In genomic region chr2:155729158-155729645, GRCm38 (mm10) we compare ENCODE assay signal across 8 mouse cellular contexts. TPM values are rescaled to one million over a fixed set of nuclear protein-coding genes. Genes with fewer than 3 reads are reported as not detected.
DNase-seq lines count a peak whose midpoint lies in the region; ATAC-seq and TF ChIP-seq lines count a peak whose summit lies in the region.

Gene Edem2 (minus strand): TSS chr2:155729475.

- intact Hi-C loops in heart, postnatal 25 days (cut with DNase I) = loop anchor here (2.0 kb wide), 1 partner anchor 36 kb away; the partner anchor contains the start of gene Trpc4ap

- TF ChIP-seq CTCF in lung, adult 2 months (IDR thresholded peaks at IDR 0.05; ENCODE audit: insufficient read depth, low read length) = no peak

- peak; percentile 98 for ATAC-seq in forebrain, embryonic 15.5 days (replicated peaks)
- peak; percentile 99 for ATAC-seq in neutrophil, adult 5-6 weeks (ENCODE audit: extremely low read depth, insufficient number of reproducible peaks, low FRiP score, poor library complexity, severe bottlenecking)

- H3K9me3 ChIP-seq in ES-E14 (ENCODE audit: control insufficient read depth, insufficient read depth, low read depth, low read length) = no peaks in the 10 kb centered on the region
- H3K9me3 ChIP-seq in forebrain, embryonic 15.5 days = no peaks in the 10 kb centered on the region

- peak within 1 kb of the TSS; percentile 70 for H3K9ac ChIP-seq in ES-E14 (ENCODE audit: insufficient read depth, low read depth, low read length, poor library complexity, severe bottlenecking)
- peak within 1 kb of the TSS; percentile 79 for H3K9ac ChIP-seq in forebrain, embryonic 15.5 days (replicated peaks)

- peak within 1 kb of the TSS; percentile 70 to 92 for H3K4me3 ChIP-seq in ES-E14 (ENCODE audit: insufficient read depth in 1 of 2, low read depth in 1 of 2, low read length in 2 of 2, poor library complexity in 1 of 2, severe bottlenecking in 1 of 2)
- H3K4me3 ChIP-seq in forebrain, embryonic 15.5 days = peak within 1 kb of the TSS; percentile 70
- peak within 1 kb of the TSS; percentile 97 for H3K4me3 ChIP-seq in lung, adult 2 months (replicated peaks; ENCODE audit: extremely low read depth, low read depth, low read length)

- in situ Hi-C loops in ES-E14 (cut with MboI; ENCODE audit: low sequenced_read_pairs in 2 of 2, unreplicated experiment in 2 of 2) = no loop called here

- under 1% methylated on average over 33 of the region's 33 CpGs for WGBS in forebrain, embryonic 15.5 days
- under 1% methylated on average over 33 of the region's 33 CpGs for whole genome bisulfite sequencing in lung, adult 2 months

- no peaks in the 10 kb centered on the region for H3K27me3 ChIP-seq in forebrain, embryonic 15.5 days

- H3K27ac ChIP-seq in ES-E14 (ENCODE audit: insufficient read depth, low read depth, low read length, poor library complexity, severe bottlenecking) = no peak within 1 kb of the TSS
- peak within 1 kb of the TSS; percentile 71 for H3K27ac ChIP-seq in forebrain, embryonic 15.5 days (replicated peaks)

- H3K36me3 ChIP-seq in ES-E14 (ENCODE audit: control insufficient read depth, insufficient read depth, low read length, poor library complexity, severe bottlenecking) = no peaks in the 10 kb centered on the region
- H3K36me3 ChIP-seq in forebrain, embryonic 15.5 days = peaks cover 3% of the 10 kb centered on the region; the same call in 1 of the 2 replicates

- TF ChIP-seq POLR2A in lung, adult 2 months (IDR thresholded peaks at IDR 0.05; ENCODE audit: borderline replicate concordance, extremely low read depth, low read depth, low read length) = peak; percentile 97

- peak within 1 kb of the TSS; percentile 87 for H3K4me2 ChIP-seq in forebrain, embryonic 15.5 days (replicated peaks)

- peak; percentile 84 for DNase-seq in ES-E14 (ENCODE audit: low read depth, low spot score)
- peak; percentile 90 for DNase-seq in cerebellum, adult 11-12 months
- peak; percentile 84 for DNase-seq in heart, postnatal 25 days (ENCODE audit: low spot score)
- DNase-seq in layer of hippocampus, adult 18-20 months (ENCODE audit: low spot score in 2 of 2) = peak; percentile 93 to 95
- peak; percentile 91 for DNase-seq in lung, adult 2 months
- DNase-seq in thymus, adult 18-20 months = peak; percentile 90 to 92

- peaks cover 2 to 4% of the 10 kb centered on the region in 2 experiments; a peak in 1 of 4 replicates for H3K4me1 ChIP-seq in ES-E14 (ENCODE audit: control insufficient read depth in 2 of 2, insufficient read depth in 2 of 2, low read length in 2 of 2, poor library complexity in 1 of 2)
- H3K4me1 ChIP-seq in forebrain, embryonic 15.5 days = peaks cover 20% of the 10 kb centered on the region
- H3K4me1 ChIP-seq in lung, adult 2 months (ENCODE audit: control insufficient read depth, insufficient read depth, low read length) = peaks cover 5% of the 10 kb centered on the region

TF ChIP-seq in ES-E14, 5 proteins besides CTCF, POLR2A, EP300 and RAD21:
- peak; percentile 95 for TF ChIP-seq HCFC1 (IDR thresholded peaks at IDR 0.05; ENCODE audit: borderline replicate concordance, insufficient read depth, low read length)
- TF ChIP-seq ZC3H11A (IDR thresholded peaks at IDR 0.05; ENCODE audit: borderline replicate concordance, low read depth, low read length) = no peak
- no peak for TF ChIP-seq ZNF384 (IDR thresholded peaks at IDR 0.05; ENCODE audit: low read depth, low read length)

RNA-seq across cellular contexts. Expression of gene Edem2, which starts in this region (rescaled TPM):
- 38.4 and 59.5 TPM in 2 replicates for total RNA-seq in ES-E14 (2012; rRNA removed)
- 42.4 and 46.5 TPM in 2 replicates for polyA plus RNA-seq in forebrain, embryonic 15.5 days (2015; fragmentation: Nextera tagmentation; extraction: Ambion mirVana)
- total RNA-seq in heart, postnatal 25 days (2021) = 1 to 10 TPM; 7.0 to 7.1 TPM
- total RNA-seq in layer of hippocampus, adult 18-20 months (2021) = 10 to 100 TPM; 23.3 to 24.4 TPM
- 50.3 and 61.0 TPM in 2 replicates for polyA plus RNA-seq in lung, adult 2 months (2012; rRNA removed)
- total RNA-seq in neutrophil, adult 5-6 weeks (2017) = 32.8 and 38.7 TPM in 2 replicates
